Comparison of ENCODE assay signal across 32 mouse cellular contexts in genomic region chr9:46106105-46106504, GRCm38 (mm10).
"Had no signal": no experiment of that assay in that cellular context is flagged by ENCODE, and none has a peak within 500 bp of the region (broad histone marks: within the 10 kb centered on the region; RNA-seq: fewer than 3 reads in every experiment).

No protein-coding gene starts in this region.

- H3K4me3 ChIP-seq: limb, embryonic 10.5 days; limb, embryonic 12.5 days; limb, embryonic 13.5 days; limb, embryonic 15.5 days; liver, embryonic 12.5 days; liver, embryonic 13.5 days; liver, embryonic 15.5 days; lung, embryonic 15.5 days; megakaryocyte, embryonic 14.5 days; midbrain, embryonic 10.5 days; midbrain, embryonic 12.5 days; midbrain, embryonic 13.5 days; midbrain, embryonic 15.5 days; myocyte; neural tube, embryonic 12.5 days had no signal

- H3K36me3 ChIP-seq: limb, embryonic 10.5 days; limb, embryonic 12.5 days; limb, embryonic 13.5 days; limb, embryonic 15.5 days; liver, embryonic 12.5 days; liver, embryonic 13.5 days; liver, embryonic 15.5 days; lung, embryonic 15.5 days; midbrain, embryonic 12.5 days; midbrain, embryonic 13.5 days; midbrain, embryonic 15.5 days; neural tube, embryonic 12.5 days had no signal

- H3K9me3 ChIP-seq: limb, embryonic 10.5 days; limb, embryonic 12.5 days; limb, embryonic 13.5 days; limb, embryonic 15.5 days; liver, embryonic 12.5 days; liver, embryonic 13.5 days; liver, embryonic 15.5 days; lung, embryonic 15.5 days; megakaryocyte, embryonic 14.5 days; midbrain, embryonic 10.5 days; midbrain, embryonic 12.5 days; midbrain, embryonic 15.5 days; neural tube, embryonic 12.5 days had no signal

- H3K4me1 ChIP-seq: midbrain, embryonic 12.5 days; neural tube, embryonic 12.5 days had no signal

- ATAC-seq: liver, embryonic 12.5 days; liver, postnatal 0 days; lung, postnatal 0 days; midbrain, embryonic 13.5 days; midbrain, embryonic 15.5 days; midbrain, embryonic 16.5 days had no signal

- H3K9ac ChIP-seq: limb, embryonic 12.5 days; limb, embryonic 13.5 days; limb, embryonic 15.5 days; liver, embryonic 12.5 days; liver, embryonic 13.5 days; liver, embryonic 14.5 days; liver, embryonic 15.5 days; liver, postnatal 0 days; lung, embryonic 14.5 days; lung, embryonic 15.5 days; midbrain, embryonic 12.5 days; midbrain, embryonic 13.5 days; midbrain, embryonic 15.5 days; neural tube, embryonic 12.5 days had no signal

- H3K27ac ChIP-seq: limb, embryonic 10.5 days; limb, embryonic 12.5 days; limb, embryonic 13.5 days; limb, embryonic 15.5 days; liver, embryonic 12.5 days; liver, embryonic 13.5 days; liver, embryonic 14.5 days; liver, embryonic 15.5 days; lung, embryonic 15.5 days; macrophage; midbrain, embryonic 10.5 days; midbrain, embryonic 12.5 days; midbrain, embryonic 13.5 days; midbrain, embryonic 15.5 days; neural tube, embryonic 12.5 days had no signal

- H3K27me3 ChIP-seq: limb, embryonic 12.5 days; limb, embryonic 13.5 days; limb, embryonic 15.5 days; liver, embryonic 12.5 days; liver, embryonic 13.5 days; liver, embryonic 15.5 days; lung, embryonic 15.5 days; megakaryocyte, embryonic 14.5 days; midbrain, embryonic 12.5 days; midbrain, embryonic 13.5 days; midbrain, embryonic 15.5 days; neural tube, embryonic 12.5 days had no signal

- DNase-seq: left cerebral cortex, postnatal 4 days; liver; liver, embryonic 13.5 days; liver, postnatal 0 days; lung, adult 18-20 months; lung, adult 2 months; lung, embryonic 14.5 days; lung, postnatal 10 days; lung, postnatal 14 days; lung, postnatal 36 days; lung, postnatal 4 days; midbrain, embryonic 14.5 days had no signal

- H3K4me2 ChIP-seq: limb, embryonic 12.5 days; limb, embryonic 13.5 days; limb, embryonic 15.5 days; liver, embryonic 11.5 days; liver, embryonic 12.5 days; liver, embryonic 13.5 days; liver, embryonic 15.5 days; lung, embryonic 14.5 days; lung, embryonic 15.5 days; midbrain, embryonic 11.5 days; midbrain, embryonic 12.5 days; midbrain, embryonic 13.5 days; midbrain, embryonic 15.5 days; neural tube, embryonic 12.5 days had no signal
